Mouse (Mus musculus): ENCODE results near the gene Gspt1. TPM values are rescaled to one million over a fixed set of nuclear protein-coding genes. Genes with fewer than 3 reads are reported as not detected.

The Gspt1 gene
- total and polyA plus RNA-seq, 2 experiments from 2014 or later: 26.9 to 31.4 TPM

GRCm38 (mm10) chr16:11245767-11246166, 8.4 kb downstream of the Gspt1 start:
- H3K36me3 ChIP-seq (replicated peaks; ENCODE audit: control insufficient read depth, insufficient read depth, low read length): no peaks in the 10 kb centered on the region
- H3K4me1 ChIP-seq (ENCODE audit: control insufficient read depth, insufficient read depth): no peaks in the 10 kb centered on the region; the same call in 1 of the 2 replicates
- no peaks in the 10 kb centered on the region for H3K27me3 ChIP-seq (ENCODE audit: control insufficient read depth, insufficient read depth, low read length)
- H3K4me3 ChIP-seq (ENCODE audit: low read depth, low read length): no peak overlapping the region
- TF ChIP-seq CTCF (IDR thresholded peaks at IDR 0.05; ENCODE audit: low read depth): no peak
- no peak for TF ChIP-seq EP300 (IDR thresholded peaks at IDR 0.05; ENCODE audit: low read depth)
- DNase-seq (ENCODE audit: low spot score) (no peak), ATAC-seq (ENCODE audit: insufficient read depth, low read depth) (no peak)
- no peak overlapping the region for H3K27ac ChIP-seq (ENCODE audit: low read depth)
- no peaks in the 10 kb centered on the region for H3K9me3 ChIP-seq (replicated peaks; ENCODE audit: control insufficient read depth, low read length)
- WGBS: 62% methylated on average over 9 of the region's 9 CpGs
- H3K4me2 ChIP-seq (ENCODE audit: low read depth, low read length): no peak overlapping the region
- H3K9ac ChIP-seq (replicated peaks; ENCODE audit: low read depth, low read length): no peak overlapping the region

- H3K9me3 ChIP-seq (replicated peaks; ENCODE audit: control insufficient read depth, low read length): no peaks in the 10 kb centered on the region
- no peak overlapping the region for H3K9ac ChIP-seq (replicated peaks; ENCODE audit: low read depth, low read length)
- H3K4me3 ChIP-seq (ENCODE audit: low read depth, low read length): no peak overlapping the region
- H3K36me3 ChIP-seq (replicated peaks; ENCODE audit: control insufficient read depth, insufficient read depth, low read length): peaks cover 13% of the 10 kb centered on the region
- TF ChIP-seq EP300 (IDR thresholded peaks at IDR 0.05; ENCODE audit: low read depth): no peak
- TF ChIP-seq CTCF (IDR thresholded peaks at IDR 0.05; ENCODE audit: low read depth): no peak
- no peak overlapping the region for H3K4me2 ChIP-seq (ENCODE audit: low read depth, low read length)
- DNase-seq (ENCODE audit: low spot score) (no peak), ATAC-seq (ENCODE audit: insufficient read depth, low read depth) (no peak)
- H3K27me3 ChIP-seq (ENCODE audit: control insufficient read depth, insufficient read depth, low read length): no peaks in the 10 kb centered on the region
- H3K4me1 ChIP-seq (ENCODE audit: control insufficient read depth, insufficient read depth): no peaks in the 10 kb centered on the region; the same call in 1 of the 2 replicates
- 67% methylated on average over 1 of the region's 1 CpGs for WGBS
- H3K27ac ChIP-seq (ENCODE audit: low read depth): no peak overlapping the region
Observed at GRCm38 (mm10) chr16:11242401-11242800, 11.7 kb downstream of the Gspt1 start.

GRCm38 (mm10) chr16:11217801-11218200, 36.3 kb downstream of the Gspt1 start:
- H3K36me3 ChIP-seq (replicated peaks; ENCODE audit: control insufficient read depth, insufficient read depth, low read length): peaks cover 41% of the 10 kb centered on the region
- H3K9ac ChIP-seq (replicated peaks; ENCODE audit: low read depth, low read length): no peak overlapping the region
- H3K27ac ChIP-seq (ENCODE audit: low read depth): no peak overlapping the region
- H3K9me3 ChIP-seq (replicated peaks; ENCODE audit: control insufficient read depth, low read length): no peaks in the 10 kb centered on the region
- 82% methylated on average over 3 of the region's 3 CpGs for WGBS
- H3K27me3 ChIP-seq (ENCODE audit: control insufficient read depth, insufficient read depth, low read length): no peaks in the 10 kb centered on the region
- DNase-seq (ENCODE audit: low spot score) (no peak), ATAC-seq (ENCODE audit: insufficient read depth, low read depth) (no peak)
- no peak overlapping the region for H3K4me2 ChIP-seq (ENCODE audit: low read depth, low read length)
- H3K4me3 ChIP-seq (ENCODE audit: low read depth, low read length): no peak overlapping the region
- TF ChIP-seq CTCF (IDR thresholded peaks at IDR 0.05; ENCODE audit: low read depth) (no peak), EP300 (IDR thresholded peaks at IDR 0.05; ENCODE audit: low read depth) (no peak)
- no peaks in the 10 kb centered on the region for H3K4me1 ChIP-seq (ENCODE audit: control insufficient read depth, insufficient read depth)

GRCm38 (mm10) chr16:11203600-11204390, 50.3 kb downstream of the Gspt1 start:
- Histone ChIP-seq H3K27me3 (ENCODE audit: control insufficient read depth, insufficient read depth, low read length) (no peaks in the 10 kb centered on the region), H3K9me3 (replicated peaks; ENCODE audit: control insufficient read depth, low read length) (no peaks in the 10 kb centered on the region), H3K27ac (ENCODE audit: low read depth) (peak overlapping the region; percentile 85), H3K4me2 (ENCODE audit: low read depth, low read length) (peak overlapping the region; percentile 80), H3K4me1 (ENCODE audit: control insufficient read depth, insufficient read depth) (peaks cover 20% of the 10 kb centered on the region), H3K4me3 (ENCODE audit: low read depth, low read length) (peak overlapping the region; percentile 89), H3K36me3 (replicated peaks; ENCODE audit: control insufficient read depth, insufficient read depth, low read length) (peaks cover 33% of the 10 kb centered on the region), H3K9ac (replicated peaks; ENCODE audit: low read depth, low read length) (peak overlapping the region; percentile 86)
- no peak for TF ChIP-seq EP300 (IDR thresholded peaks at IDR 0.05; ENCODE audit: low read depth)
- TF ChIP-seq CTCF (IDR thresholded peaks at IDR 0.05; ENCODE audit: low read depth): no peak
- 5% methylated on average over 24 of the region's 24 CpGs for WGBS
- ATAC-seq (ENCODE audit: insufficient read depth, low read depth): no peak
- no peak for DNase-seq (ENCODE audit: low spot score)

- under 1% methylated on average over 68 of the region's 68 CpGs for WGBS
Observed at GRCm38 (mm10) chr16:11202571-11203554, 51.3 kb downstream of the Gspt1 start, which contains the start of gene Rsl1d1. TSS of gene Rsl1d1 (minus strand) at chr16:11203331.

More at GRCm38 (mm10) chr16:11202571-11203554, 51.3 kb downstream of the Gspt1 start, which contains the start of gene Rsl1d1:
- H3K4me2 ChIP-seq (ENCODE audit: low read depth, low read length): peak within 1 kb of the TSS; percentile 80
- H3K9ac ChIP-seq (replicated peaks; ENCODE audit: low read depth, low read length): peak within 1 kb of the TSS; percentile 86
- ATAC-seq (ENCODE audit: insufficient read depth, low read depth): peak; percentile 99
- no peaks in the 10 kb centered on the region for H3K9me3 ChIP-seq (replicated peaks; ENCODE audit: control insufficient read depth, low read length)
- peak within 1 kb of the TSS; percentile 85 for H3K27ac ChIP-seq (ENCODE audit: low read depth)
- H3K4me3 ChIP-seq (ENCODE audit: low read depth, low read length): peak within 1 kb of the TSS; percentile 89
- TF ChIP-seq CTCF (IDR thresholded peaks at IDR 0.05; ENCODE audit: low read depth): no peak
- TF ChIP-seq EP300 (IDR thresholded peaks at IDR 0.05; ENCODE audit: low read depth): no peak
- H3K36me3 ChIP-seq (replicated peaks; ENCODE audit: control insufficient read depth, insufficient read depth, low read length): peaks cover 42% of the 10 kb centered on the region
- peak; percentile 98 for DNase-seq (ENCODE audit: low spot score)
- peaks cover 20% of the 10 kb centered on the region for H3K4me1 ChIP-seq (ENCODE audit: control insufficient read depth, insufficient read depth)
- H3K27me3 ChIP-seq (ENCODE audit: control insufficient read depth, insufficient read depth, low read length): no peaks in the 10 kb centered on the region

All from heart, postnatal 0 days (tissue).